Mouse (Mus musculus) erythroid progenitor cell, adult 5-6 weeks (primary cell): Measurements from ENCODE around the gene Gm42742. TPM values are rescaled to one million over a fixed set of nuclear protein-coding genes. Genes with fewer than 3 reads are reported as not detected.

Source experiments
- ATAC-seq: replicated peaks from 2 replicates; pipeline ENCODE4 v1.8.0; 2016; ENCODE audit warnings: moderate number of reproducible peaks, mild to moderate bottlenecking, moderate TSS enrichment, inconsistent platforms; ENCODE audit not compliant: poor library complexity, low FRiP score, severe bottlenecking
- total RNA-seq, 2 experiments: library from RNA; stranded (forward) in 1 of 2; stranded (reverse) in 1 of 2; fragments of 150-400 nt in 1 of 2; fragments of 186-747, 209-891 nt in 1 of 2; gene quantifications; 2 replicates each; pipeline versions ENCODE4 v1.2.3 to v1.2.4; 2015 to 2017; ENCODE audit warnings: low replicate concordance in 2 of 2

The Gm42742 gene
- total RNA-seq (2015; ENCODE audit: low replicate concordance), result 1.7 TPM in 1 of 2 replicates, not detected in the other
- total RNA-seq (2017; ENCODE audit: low replicate concordance), result 10.8 and 28.1 TPM in 2 replicates

DNA sequence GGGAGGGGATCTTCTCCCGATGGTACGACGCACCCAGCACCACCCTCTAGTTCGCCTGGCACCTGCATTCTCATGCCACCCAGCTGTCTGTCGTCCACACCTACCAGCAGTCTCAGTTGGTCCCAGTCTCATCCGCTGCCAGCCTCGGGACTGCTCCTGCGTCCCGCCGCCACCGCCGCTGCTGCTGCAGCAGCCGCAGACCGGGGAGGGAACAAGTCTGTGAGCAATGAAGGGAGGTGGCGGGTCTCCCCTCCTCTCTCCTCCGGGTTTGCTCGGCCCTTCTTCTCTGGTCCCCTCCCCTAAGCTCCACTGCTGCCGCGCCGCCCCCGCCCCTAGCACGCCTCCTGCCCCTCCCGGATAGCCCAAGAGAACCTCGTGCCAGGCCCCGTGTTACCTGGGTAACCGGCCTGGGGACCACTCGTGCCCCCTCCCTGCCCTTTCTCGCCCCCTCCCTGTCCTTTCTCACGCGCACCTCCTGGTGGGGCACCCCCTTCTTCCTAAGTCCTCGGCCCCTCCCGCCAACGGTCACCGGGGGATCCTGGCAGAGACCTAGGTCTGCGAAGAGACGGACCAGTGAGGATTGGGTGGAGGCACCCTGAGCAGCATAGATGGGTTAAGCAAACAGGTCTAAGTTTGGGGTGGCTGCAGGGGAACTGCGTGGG, at the start of gene Gm42742, which contains the start of gene Prrt2:
Gene Gm42742 (minus strand): TSS at position 197 of the 662 bp plus-strand sequence.
Gene Prrt2 (minus strand): TSS at position 311 of the 662 bp plus-strand sequence.
- ATAC-seq, result no peak

DNA sequence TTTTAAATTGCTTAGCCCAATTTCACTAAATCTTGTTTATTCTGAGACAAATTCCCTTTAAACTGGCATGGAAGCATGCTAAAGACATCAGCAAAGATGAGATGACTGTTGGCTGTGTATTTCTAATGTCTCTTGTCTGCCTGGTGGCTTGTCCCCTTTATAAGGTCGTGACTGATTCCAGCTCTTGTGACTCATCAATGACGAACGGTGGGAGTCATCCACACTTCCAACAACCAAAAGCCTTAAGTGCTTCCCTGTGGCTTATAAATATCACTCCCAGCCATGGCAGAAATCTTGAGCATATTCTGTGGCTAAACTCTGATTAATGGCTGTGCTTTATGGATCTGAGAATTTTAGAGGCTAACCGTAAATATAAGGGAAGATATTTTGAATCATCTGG, 45.4 kb upstream of the Gm42742 start:
- no peak for ATAC-seq

DNA sequence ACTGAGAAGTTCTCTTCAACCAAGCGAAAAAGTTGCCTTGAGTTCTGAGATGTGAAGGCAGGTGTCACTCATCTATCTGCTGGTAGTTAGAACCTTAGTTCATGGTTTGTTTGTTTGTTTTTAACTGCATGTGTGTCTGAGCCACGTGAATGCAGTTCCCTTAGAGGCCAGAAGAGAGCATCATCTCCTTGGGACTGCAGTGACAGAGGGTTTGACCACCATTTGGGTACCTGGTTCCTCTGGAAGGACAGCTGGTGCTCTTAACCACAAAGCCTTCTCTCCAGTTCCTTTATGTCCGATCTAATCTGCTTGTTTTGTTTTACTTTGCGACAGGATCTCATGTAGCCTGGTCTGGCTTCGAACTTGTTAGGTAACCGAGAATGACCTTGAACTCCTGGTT, 44.6 kb upstream of the Gm42742 start:
- ATAC-seq, result no peak

DNA sequence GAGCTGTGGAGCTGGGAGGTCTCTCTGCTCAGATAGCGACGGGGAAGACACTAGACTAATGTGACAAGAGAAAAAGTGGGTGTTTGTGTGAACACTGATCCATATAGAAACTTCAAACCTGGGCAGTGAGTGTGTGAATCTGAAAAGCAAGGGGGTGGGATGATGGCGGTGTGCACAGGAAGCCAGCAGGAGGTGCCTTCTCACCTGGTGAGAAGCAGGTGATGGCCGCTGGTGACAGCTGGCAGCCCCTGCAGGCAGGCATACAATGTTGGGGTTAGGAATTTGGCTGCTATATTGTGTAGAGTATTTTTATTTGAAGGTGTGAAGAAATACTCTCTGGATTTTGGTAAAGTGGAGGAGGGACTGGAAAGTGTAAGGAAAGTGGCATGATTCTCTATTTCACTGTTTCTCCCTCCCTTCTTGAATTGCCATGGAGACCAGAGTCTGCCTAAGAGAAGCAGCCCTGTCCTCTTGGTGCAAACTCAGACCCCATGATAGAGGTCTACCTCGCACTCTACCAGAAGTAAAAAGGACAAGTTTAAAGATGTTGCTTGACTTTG, 34.2 kb upstream of the Gm42742 start:
- ATAC-seq, result no peak

DNA sequence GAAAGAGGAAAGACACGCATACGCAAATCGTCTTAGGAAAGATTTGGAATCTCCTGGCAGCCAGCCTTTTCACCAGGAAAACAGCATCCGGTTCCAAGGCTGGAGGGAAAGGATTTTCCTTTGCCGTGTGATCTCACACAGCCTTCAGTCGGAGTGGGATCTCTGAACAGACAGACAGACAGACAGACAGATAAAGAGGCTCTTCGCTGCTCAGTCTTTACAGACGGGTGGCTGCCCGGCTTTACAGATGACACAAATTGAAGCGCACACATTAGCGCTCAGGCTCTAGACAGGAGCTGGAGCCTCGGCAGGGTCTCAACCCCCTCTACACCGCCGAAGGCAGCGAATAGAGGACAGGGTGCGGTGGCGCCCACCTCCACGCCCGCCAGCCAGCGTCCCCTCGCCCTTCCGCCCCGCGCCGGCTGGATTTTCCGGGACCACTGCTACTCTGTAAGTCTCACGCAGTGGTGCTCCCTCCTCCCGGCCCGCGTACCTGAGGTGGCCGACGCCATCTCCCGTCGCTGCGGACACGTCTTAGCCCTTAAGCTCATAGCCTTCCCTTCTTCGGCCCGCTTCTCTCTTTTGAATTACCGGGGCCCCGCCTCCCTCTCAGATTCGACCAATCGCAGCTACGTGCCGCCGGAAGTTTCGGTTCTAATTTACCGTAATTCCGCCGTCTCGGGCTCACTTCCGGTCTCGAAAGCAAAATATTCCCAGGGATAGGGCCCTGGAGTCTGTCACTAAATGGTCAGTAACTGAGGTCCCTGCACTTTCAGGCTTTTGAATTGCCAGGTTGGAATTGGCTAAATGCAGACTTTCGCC, 21.2 kb upstream of the Gm42742 start, which contains the start of gene Kif22:
Gene Kif22 (minus strand): TSS at position 621 of the 822 bp plus-strand sequence.
- ATAC-seq, result peak; percentile 95

DNA sequence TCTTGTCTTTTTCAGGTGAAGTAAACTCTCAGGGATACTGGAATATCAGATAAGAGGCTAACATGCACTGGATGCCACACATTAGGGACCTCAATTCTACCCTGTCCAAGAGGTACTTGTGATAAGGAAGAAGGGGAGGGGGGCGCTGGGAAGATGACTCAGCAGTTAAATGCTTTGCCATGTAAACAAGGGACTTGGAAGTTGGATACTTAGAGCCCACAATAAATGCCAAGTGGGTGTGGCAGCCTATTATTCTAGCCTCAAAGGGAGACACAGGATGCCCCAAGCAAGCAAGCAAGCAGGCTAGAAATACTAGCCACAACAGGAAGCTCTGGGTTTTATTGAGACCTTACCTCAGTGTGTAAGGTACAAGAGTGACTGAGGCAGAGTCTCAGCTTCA, 10.3 kb upstream of the Gm42742 start:
- ATAC-seq, result no peak

DNA sequence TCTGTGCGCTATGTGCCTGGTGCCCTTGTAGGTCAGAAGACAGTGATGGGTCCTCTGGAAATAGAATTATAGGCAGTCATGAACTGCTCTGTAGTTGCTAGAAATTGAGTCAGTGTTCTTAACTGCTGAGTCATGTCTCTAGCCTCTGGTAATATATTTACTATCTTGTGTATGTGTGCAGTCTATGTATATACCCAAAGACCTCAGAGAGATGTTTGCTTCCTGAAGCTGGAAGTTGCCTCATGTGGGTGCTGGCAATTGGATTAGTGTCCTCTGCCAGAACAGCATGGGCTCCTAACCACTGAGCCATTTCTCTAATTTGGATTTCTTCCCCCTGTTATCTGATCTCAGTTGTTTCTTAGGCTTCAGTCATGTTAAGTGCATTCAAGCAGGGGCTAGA, 9.3 kb upstream of the Gm42742 start:
- ATAC-seq, result no peak

DNA sequence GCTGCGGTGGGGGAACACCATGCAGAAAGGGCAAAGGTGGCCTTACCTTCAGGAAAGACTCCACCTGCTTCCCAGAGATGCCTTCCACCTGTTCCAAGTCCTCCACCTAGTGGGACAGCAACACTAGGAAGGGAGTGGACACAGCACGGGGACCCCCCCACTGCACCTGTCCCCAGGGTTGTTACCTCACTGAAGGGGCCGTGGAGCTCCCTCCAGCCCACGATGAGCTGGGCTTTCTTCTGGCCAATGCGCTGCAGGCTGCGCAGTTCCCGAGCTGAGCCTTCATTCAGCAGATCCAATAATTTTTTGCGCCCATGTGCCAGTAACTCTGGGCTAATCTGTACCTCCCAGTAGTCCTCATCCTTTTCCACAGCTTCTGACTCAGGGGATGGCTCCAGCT, 7.0 kb upstream of the Gm42742 start:
- no peak for ATAC-seq

GRCm38 (mm10) chr7:127026984-127027726, 6.3 kb upstream of the Gm42742 start, which contains the start of gene Maz:
Gene Maz (minus strand): TSS chr7:127027037.
- peak; percentile 74 for ATAC-seq

DNA sequence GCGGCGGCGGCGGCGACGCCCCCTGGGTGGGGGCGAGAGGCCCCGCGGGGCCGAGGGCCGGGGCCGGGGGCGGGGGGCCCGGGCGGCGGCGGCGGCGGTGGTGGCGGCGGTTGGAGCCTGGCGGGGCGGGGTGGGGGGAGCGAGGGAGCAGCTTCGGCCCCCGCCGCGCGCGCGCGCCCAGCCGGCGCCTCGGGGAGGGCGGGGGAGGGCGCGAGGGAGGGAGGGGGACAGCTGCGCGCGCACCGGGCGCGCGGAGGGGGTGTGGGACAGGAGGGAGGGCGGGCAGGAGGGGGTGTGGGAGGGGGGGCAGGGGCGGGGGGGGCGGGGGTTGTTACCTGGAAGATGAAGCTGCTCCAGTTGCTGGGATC, 5.7 kb upstream of the Gm42742 start:
- ATAC-seq, result no peak

- no peak for ATAC-seq
These were observed 5.3 kb upstream of the Gm42742 start for GRCm38 (mm10) chr7:127026161-127026600.

DNA sequence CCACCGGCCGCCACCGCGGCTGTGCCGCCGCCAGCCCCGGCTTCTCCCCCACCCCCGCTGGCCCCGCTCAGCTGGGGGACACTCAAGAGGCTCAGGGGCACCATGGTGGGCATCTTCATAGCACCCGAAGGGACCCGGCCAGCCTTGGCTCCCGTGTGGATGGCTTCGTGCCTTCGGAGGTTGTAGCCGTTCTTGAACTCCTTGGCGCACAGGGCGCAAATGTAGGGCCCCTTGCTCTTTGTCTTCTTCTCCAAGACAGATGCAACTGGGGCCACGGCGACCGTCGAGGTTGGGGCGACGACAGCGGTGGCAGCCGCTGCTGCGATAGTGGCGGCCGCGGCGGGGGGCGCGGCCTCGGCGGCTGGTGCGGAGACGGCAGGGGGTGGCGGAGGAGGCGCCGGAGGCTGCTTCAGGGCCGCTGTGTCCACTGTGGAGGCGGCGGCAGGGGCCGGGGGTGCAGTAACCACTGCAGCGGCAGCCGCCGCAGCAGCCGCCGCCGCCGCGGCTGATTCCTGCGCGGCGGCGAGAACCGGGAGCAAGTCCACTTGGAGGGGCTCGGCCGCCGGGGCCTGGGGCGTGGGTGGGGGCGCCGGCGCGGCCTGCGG, 4.8 kb upstream of the Gm42742 start:
- no peak for ATAC-seq

- peak; percentile 39 for ATAC-seq
These were observed 4.1 kb upstream of the Gm42742 start for GRCm38 (mm10) chr7:127024755-127025555.

DNA sequence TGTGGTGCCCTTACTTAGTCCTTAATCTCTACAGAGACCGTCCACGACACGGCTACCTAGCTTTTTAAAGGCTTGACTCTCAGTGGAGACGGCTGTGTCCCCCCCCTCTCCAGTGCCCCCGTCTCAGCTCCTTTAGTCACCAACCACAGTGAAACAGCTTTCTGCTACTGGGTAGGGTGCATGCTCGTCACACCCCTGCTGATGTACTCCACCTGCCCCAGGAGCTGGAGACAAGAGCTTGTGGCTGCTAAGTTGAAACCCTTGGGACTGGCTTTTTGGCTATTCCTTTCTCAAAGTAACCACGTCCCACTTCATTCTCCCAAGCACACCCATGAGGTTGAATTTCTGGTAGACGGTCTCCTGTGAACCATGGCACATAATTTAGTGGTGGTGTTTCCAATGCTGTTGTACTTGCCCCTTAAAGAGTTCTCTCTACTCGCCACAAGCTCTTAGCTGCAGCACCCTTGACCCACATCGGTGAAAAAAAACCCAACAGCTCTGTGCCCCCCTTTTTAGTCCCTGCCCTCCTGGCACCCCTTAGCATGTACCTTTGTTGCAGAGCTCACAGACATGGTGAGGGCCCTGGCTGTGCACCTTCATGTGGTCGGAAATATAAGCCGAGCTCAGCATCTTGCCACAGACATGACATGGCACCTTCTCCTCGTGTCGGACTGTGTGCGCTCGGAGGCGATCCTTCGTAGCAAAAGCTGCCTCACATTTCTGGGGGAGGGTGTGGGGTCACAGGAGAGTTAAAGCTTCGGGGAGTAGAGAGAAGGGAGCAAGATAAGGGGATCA, 3.2 kb upstream of the Gm42742 start:
- no peak for ATAC-seq

GRCm38 (mm10) chr7:127023272-127023691, 2.4 kb upstream of the Gm42742 start:
- no peak for ATAC-seq

DNA sequence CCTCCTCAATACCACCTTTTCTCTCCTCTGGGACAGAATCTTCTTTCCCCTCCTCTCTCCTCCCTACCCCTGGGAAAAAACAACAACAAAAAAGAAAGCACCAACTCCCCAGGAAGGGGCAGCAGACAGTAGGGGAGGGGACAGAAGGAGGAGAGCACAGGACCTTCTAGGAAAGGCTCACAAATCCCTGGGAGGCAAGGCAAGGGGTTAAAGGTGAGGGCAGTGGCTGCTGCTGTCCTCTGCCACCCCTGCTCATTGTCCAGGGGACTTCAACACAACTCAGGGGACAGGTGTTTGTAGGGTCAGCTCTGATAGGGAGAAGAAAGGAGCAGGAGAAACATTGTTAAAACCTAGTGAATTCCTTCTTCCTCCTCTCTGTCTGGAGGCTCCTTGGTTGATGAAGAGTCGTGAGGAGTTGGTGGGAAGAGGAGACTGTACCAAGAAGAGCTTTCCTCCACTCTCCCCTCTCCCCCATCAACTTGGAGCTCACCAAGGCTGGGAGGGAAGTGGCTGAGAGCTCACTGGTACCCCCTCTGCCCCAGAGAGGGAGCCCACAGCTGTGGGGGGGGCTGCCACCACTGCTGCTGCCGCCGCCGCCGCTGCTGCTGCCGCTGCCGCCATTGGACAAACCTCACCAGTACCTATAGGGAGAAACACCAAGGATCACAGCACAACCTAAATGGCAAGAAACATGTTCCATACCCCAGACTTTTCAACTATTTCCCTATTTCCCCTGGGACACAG, 1.8 kb upstream of the Gm42742 start:
- ATAC-seq, result no peak
